Mouse (Mus musculus): ENCODE measurements around the gene Tagln2.

Tagln2 gene

DNA sequence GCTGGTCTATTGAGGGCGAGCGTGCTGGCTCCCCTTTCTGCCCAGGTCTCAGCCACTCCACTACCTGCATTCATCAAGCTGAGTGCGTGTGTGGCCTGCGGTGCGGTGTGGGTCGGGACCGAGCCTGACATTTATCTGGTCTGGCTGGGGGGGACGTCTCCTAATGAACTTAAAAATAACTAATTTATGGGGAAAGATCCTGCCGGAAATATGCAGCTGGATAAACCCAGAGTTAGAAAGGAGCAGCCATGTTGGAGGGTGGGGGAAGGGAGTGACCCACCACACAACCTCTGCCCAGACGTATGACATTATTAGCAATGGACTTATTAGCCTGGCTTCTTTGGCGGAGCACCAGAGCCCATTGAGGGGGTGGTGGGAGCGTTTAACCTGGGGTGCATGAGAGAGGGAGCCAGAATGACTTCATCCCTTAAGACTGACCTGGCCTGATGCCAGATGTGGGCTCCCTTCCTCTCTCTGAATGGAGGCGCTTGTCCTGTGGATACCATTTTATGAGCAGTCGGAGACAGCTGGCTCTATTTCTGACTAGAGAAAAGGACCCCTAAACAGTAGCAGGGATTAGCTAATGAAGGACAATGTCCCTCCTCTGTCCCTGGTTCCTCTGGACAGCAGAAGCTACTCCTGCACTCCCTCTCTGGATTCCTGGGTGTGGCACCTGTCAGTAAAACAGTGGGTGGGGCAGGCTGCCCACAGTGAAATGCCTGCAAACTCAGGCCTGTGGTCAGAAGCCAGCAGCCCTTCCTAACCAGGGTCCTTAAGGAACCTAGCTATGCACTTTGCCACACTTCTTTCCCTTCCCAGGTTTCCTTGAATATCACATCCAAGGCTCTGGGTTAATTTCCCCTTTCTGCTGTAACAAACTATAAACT is 3.5 kb downstream of the Tagln2 start:
- no peak for DNase-seq (ENCODE audit: low read depth)

DNA sequence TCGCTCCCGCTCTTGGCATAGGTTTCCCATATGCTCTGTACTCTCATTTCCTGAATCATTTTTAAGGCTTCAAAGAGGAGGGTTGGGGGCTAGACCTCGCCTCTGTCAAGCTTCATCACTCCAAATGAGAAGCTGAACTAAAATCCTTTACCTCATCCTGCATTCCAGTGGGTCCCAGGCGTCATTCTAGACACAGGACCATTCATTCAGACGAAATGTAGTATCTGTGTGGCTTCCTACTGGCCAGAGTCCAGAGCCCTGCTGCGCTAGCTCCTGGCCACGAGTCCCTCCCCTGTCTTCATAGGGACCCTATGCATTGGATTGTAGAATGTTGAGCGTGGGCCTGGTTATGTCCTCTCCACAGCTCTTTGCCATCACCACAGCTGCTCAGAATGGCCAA is 4.9 kb downstream of the Tagln2 start:
- DNase-seq (ENCODE audit: low read depth): no peak

DNA sequence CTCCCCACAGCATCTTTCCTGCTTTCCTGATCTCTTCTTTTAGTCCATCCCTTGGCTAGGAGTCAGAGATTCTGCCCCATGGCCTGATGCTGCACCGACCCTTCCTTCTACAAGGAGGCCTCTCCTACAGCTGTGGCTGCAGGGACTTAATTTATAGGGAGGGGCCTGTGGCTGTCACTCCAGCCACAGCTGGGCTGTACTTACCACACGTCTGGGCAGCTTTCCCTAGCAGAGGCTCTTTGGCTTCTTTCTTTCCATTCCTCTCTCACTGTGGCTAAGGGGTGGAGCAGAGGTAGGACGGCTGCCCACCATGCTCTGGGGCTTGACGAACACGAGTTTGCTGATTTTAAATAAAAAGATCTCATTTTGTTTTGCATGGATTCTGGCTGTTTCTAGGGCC is 7.2 kb downstream of the Tagln2 start:
- no peak for DNase-seq (ENCODE audit: low read depth)

DNA sequence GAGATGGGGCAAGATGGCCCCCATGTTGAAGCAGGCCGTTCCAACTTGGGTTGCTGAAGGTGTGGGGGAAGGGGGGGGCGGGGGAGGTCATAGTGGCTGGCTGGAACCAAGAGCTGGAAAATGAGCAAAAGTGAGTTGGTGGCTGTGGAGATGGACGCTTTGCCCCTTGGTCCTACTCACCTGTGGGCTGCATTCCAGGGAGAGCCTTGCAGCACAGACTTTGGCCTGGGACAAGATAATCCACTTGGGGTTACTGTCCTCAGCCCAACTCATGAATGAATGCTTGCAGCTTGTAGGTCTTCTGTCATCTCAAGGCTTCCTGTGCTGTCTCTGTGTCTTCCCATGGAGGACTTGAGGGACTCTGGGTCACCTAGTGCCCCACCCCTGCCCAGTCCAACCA is 7.9 kb downstream of the Tagln2 start:
- DNase-seq (ENCODE audit: low read depth): no peak

DNA sequence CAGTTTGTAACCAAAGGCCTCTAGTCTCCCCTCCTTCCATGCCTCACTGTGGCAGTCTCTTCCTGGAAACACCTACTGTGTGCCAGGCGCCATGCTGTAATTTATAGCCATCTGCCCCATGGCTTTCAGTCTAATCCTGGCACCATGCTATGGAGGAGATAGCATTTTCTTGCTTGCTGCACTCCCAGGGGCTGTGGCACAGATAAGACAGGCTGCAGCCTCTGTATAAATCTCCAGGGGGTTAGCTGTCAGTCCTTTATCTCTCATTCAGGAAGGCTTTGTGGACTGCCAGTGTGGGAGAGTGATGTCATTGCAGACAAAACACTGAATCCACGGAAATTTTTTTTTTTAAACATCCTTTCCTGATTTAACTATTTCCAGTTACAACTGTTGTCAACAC is 8.3 kb downstream of the Tagln2 start:
- no peak for DNase-seq (ENCODE audit: low read depth)

DNA sequence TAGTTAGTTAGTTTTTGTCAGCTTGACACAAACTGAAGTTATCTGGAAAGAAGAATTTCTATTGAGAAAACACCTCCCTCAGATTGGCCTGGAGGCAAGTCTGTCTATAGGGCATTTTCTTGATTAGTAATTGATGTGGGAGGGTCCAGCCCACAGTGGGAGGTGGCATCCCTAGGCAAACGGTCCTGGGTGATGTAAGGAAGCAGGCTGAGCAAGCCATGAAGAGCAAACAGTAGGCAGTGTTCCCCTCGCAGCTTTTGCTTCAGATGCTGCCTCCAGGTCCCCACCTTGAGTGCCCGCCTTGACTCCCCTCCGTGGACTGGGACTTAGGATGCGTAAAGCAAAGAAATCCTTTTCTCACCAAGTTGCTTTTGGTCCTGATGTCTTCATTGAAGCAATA is 9.4 kb downstream of the Tagln2 start:
- DNase-seq (ENCODE audit: low read depth): no peak

DNA sequence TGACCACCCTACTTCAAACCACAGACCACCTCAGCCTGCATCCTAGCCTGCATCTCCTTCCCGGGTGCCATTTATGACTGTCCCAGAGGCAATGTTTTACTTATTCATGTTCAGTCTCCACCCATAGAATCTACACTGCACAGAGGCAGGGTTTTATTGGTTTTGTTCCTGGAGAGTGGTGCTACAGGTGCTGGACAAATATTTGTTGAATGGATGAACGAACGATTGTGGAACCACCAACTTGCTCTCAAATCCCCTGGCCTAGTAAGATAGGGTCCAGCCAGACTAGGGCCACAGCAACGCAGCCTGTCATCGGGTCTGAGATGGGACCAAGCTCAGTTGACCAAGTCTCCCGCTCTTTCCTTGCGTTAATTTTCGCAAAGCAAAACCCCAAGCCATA is 10.1 kb downstream of the Tagln2 start:
- no peak for DNase-seq (ENCODE audit: low read depth)

DNA sequence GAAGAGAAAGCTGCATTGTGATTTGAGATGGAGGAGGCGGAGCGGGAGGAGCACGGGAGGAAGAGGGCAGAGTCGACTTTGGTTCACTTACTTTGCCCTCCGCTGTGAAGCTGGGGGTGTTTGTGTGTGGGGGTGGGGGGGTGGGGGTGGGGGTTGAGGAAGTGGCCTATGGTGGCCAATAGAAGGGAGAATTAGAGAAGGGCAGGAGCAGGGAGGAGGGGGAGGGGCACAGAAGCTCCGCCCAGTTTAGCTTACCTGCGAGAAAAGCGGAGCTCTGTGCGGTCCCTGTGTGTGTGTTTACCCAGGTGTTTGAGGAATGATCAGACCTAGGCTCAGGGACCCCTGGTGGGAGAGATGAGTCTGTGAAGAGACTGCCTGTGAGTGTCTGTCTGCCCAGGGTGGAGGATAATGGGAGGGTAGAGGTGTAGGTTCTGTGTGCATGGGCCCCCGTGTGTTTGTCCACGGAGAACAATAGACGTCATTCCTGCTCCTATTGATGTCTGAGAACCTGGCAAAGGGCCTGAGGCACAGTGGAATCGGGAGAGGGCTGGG is 10.7 kb downstream of the Tagln2 start:
- DNase-seq (ENCODE audit: low read depth): no peak

DNA sequence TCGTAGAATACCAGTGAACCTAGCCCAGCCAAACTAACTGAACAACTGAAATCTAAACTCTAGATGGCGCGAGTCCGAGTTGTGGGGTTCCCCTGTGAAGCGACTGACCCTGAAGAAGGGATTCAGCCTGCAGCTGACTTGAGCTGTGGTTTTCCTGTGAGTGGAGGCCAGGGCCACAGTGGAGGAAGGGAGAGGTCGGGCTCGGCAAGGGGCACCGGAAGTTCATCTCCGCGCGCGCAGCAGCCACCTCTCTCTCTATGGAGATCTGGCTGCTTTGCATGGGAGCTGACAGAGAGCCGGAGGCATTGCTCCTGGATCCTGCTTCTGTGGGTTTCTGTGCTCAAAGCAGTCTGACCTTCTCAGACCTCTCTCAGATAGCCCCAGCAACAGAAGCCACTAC is 13.1 kb downstream of the Tagln2 start:
- DNase-seq (ENCODE audit: low read depth): peak; percentile 65

DNA sequence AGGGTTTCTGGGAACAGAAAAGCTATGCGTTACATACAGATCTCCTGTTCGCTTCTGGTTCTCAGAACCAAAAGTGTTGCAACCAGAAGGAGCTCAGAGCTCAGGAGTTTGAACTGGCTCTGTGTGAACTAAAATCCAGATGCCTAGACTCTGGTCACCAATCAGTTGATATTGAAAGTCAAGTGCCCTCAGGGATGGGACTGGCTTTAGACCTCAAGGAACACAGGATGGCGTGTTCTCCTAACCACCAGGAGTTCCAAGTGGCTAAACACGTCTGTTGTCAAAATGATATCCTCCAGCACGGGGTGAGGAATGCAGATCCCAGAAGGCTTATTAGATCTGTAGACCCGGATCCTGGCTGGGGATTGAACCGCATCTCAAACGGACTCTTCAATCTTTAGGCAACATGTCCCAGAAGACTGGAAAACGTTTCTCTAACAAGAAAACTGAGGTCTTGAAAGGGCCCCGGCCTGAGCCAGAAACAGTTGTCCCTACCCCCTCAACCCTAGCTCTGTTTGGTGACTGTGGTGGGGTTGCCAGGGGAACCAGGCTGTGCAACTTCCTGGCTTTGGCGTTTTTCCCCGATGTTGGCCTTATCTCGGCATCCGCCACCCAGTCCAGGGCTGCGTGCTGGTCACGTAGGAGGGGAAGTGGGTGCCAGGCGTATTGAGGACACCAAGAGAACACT is 13.8 kb downstream of the Tagln2 start:
- DNase-seq (ENCODE audit: low read depth): peak; percentile 86

DNA sequence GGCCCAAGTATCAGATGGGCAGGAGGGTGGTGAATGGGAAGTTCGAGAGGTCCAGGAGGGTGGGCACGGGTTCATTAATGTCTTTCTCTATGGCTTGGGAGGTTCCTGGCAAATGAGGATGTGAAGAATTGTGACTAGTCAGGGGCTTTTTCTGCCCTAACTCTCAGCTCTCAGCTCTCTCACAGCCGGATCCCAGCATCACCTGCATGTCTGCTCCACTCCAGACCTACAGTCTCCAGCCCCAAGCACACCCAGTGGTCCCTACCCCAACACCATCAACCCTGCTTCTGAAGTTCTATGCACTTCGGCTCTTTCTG is 14.3 kb downstream of the Tagln2 start:
- no peak for DNase-seq (ENCODE audit: low read depth)

DNA sequence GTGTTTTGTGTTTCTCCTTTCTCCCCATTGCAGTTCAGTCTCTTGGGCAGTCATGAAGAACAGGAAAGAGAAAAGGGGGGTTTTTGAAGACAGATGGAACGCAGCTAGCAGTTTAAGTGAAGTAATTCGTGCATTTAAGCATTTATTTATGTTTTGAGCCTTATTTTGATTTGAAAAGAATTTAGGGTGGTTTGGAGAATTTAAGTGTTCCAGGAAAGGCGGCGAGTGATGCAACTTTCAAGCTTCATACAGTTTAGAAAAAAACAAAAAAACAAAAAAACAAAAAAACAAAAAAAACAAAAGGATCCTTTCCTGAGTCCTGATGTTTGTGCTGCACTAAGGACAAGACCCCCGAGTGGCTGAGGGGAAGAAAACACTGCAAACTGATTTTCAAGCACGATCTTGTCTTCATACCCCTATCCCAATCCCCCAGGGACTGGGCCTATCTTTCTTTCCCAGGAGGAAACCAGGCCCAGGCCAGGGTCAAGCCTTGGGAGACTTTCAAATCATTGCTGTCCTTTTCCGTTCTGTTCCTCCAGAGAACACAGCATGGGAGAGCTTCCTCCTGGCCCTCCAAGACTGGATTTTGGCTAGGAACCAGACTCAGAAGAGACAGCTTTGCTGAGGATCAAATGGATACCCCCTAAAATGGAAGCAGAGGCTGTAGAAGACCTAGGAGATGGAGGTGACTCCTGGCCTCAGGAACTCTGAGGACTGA is 14.9 kb downstream of the Tagln2 start:
- no peak for DNase-seq (ENCODE audit: low read depth)

DNA sequence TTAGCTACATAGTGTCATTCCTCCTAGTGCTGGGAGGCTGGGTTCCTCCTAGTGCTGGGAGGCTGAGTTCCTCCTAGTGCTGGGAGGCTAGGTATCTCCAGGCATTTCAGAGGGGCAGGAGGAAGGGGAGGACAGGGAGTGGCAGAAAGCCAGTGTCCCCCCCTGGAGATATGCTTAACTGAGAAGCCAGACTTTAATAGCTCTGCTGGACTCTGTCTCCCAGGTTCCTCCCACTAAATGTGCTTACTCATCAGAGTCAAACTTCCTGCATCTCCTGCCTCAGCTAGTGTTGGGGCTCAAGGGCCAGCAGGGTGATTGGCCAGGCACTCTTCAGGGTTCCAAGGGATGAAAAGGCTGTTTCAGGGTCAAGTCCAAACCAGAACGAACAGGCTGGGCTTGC is 15.5 kb downstream of the Tagln2 start:
- DNase-seq (ENCODE audit: low read depth): no peak

DNA sequence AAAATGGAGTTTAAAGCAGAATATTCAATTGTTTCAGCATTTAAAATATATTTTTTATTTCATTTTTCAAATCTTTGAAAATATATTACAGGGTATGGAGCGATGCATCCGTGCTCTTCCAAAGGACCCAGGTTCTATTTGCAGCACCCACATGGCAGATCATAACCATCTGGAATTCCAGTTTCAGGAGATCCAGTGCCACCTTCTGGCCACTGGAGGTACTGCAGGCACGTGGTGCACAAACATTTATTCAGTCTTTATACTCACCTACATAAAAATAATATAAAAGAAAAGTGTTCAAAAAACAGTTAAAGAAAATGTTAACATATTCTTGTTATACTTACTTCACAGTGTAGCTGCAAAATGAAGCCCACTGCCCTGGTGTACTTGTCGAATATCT is 18.2 kb downstream of the Tagln2 start:
- DNase-seq (ENCODE audit: low read depth): peak; percentile 60

DNA sequence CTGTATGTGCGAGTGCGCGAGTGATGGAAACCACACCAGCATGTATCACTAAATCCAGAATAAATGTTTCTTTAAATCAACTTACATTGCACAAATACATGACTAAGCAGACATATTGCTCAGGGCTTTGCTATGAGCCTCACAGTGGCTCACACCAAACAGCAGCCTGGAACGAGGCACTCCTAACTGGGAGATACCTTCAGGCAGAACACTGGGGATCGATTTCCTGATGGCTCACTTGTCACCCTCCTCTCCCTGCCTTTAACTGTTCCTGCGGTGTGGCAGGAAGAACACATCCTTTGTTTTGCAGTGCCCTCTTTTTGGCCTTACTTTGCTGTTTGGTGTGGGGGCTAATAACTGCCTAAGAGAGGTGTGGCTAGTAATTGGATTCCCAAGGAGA is 19.8 kb downstream of the Tagln2 start:
- peak; percentile 11 for DNase-seq (ENCODE audit: low read depth)

DNA sequence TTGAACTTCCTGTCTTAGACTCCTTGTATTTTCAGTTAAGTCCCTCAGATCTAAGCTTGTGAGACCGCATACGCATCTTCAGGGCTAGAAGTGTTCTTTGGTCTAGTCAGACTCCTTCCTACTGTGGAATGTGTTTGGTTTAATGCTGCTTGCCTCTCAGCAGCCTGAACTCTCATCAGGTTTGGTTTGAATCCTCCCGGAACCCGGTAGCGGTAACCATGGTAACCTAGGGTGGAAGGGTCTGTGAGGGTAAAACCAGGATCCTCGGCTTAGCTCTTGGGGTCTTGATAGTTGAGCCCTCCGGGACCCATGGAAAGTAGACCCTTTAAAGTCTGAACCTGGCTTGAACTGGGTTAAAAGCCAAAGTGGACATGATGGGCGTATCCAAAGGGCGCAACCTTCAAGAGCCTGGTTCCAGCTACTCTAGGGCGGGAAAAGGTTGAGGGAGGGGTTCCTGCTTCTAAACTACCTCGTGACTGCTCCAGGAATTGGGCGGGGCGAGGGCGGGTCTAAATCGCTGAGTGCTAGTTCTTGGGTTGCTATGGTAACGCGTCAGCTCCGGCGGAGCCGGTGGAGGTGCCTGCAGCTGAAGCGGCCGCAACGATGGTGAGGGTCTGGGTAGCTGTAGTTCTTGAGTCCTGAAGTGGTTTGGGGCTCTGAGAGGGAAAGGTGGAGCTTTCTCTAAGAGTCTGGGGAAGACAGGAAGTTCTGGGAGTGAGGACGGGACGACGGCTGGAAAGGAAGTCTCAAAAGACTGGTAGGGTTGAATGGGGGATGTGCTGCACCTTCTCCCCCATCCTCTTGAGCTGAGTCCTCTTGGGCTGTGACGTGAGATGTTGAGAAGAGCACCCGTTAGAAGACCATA is 21.0 kb downstream of the Tagln2 start, which contains the start of gene Cfap45:
Gene Cfap45, plus strand, starts transcription at position 226 of the 865 bp plus-strand sequence.
- DNase-seq (ENCODE audit: low read depth): peak; percentile 94

DNA sequence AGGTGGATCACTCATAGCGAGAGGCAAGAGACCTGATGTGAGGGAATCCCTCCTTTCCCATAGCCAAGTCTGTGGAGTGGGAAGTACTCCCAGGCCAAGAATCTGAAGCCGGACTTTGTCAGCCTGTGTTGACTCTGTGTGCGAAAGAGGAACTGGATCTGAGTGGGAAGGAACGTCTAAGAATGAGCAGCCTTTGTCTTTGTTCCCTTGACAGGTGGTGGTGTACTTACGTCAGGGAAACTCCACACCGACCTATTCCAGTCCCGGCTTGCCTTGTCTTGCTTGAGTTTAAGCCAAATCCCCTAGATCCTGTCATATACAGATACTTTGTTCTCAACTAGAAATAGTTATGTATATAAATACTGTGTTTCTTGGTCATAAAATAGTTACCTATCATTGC is 22.7 kb downstream of the Tagln2 start:
- peak; percentile 31 for DNase-seq (ENCODE audit: low read depth)

DNA sequence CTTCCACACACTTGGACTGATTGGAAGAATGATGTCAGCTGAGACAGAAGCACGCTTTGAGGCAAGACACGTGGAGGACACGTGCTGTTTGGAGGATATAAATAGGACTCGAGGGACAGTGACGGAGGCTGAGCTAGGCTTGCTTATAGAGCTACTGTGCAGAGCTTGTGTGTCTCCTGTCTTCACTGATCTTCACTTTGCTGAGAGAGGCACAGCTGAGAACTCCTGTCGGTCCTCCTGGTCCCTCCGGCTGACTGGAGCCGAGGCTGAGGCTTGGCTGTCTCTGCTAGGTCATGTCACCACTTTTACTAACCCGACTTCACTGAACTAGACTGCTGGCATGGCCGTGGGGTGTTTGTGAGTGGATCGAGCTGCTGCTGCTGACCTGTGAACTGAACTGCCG is 23.9 kb downstream of the Tagln2 start:
- DNase-seq (ENCODE audit: low read depth): peak; percentile 14

DNA sequence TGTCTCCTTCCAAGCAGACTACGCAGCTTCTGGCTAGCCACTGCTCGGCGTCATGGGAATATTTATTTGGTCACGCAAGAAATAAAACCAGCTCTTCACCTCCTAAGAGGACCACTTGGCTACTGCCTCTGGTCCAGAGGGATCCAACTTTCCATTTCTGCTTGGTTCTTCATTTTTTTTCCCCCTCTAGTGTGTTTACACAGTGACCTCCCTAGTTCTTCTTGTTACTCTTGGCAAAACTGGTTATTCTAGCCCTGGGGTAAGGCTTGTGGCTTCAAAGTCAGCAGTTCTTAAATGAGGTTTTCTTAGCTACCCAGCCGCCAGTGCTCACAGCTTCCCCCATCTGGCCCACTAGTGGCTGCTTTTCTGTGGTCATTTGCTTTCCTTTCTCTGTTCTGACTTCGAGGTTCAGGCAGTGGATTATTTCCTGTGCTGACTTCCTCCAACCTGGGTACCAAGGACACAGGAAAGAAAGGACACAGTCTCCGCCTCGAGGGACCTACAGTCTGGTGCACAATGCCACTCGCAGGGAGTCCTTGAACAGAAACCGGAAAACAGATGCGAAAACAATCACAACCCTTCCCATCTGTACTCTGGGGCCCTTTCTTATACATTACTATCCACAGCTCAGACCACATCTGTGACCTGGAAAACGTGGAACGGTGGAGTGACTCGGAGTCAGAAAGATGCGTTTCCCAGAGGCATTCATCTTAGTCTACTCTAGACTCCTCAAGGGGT is 25.3 kb downstream of the Tagln2 start:
- peak; percentile 67 for DNase-seq (ENCODE audit: low read depth)

DNA sequence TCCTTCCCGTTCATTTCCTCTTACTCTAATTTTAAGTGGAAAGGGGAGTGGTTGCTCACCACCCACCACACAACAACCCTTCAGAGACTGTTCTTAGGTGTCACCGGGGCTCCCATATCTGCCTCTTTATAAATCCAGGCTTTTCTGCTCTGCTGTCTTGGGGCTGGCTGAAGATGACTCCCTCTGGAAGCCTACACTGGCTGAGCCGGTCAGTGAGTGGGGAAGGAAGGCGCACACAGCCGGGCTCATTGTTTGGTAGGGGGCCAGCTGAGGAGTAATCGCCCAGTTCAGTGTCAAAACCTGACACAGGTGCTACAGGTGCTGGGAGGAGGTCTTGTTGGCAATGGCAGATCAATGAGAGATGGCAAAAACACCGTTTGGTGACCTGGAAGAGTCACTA is 26.1 kb downstream of the Tagln2 start:
- DNase-seq (ENCODE audit: low read depth): no peak

All from naive thymus-derived CD4-positive, alpha-beta T cell, adult 2 months (primary cell).